Mouse (Mus musculus) mouse embryonic stem cell (cell line): ENCODE measurements around the gene Stk31.

ENCODE experiments used
- in situ Hi-C, 2 experiments: fragments of 300-500 bp; cut with MboI; formaldehyde crosslinking; loops; 1 replicate in 1 of 2; 3 replicates in 1 of 2; pipeline ENCODE4 v1.14.3; 2019 to 2020; ENCODE audit warnings: low sequenced_read_pairs in 2 of 2, low pct_unique_long_range_greater_than_20kb in 1 of 2, mixed read lengths in 1 of 2; ENCODE audit not compliant: unreplicated experiment in 1 of 2

The Stk31 gene

GRCm38 (mm10) chr6:49491526-49491925, 96.1 kb downstream of the Stk31 start:
- in situ Hi-C loops = no loop called here

GRCm38 (mm10) chr6:49519053-49519452, 123.6 kb downstream of the Stk31 start:
- in situ Hi-C loops = loop anchor here in 1 of 2 experiments (25.0 kb wide), 1 partner anchor 768 kb away; no protein-coding TSS in a partner anchor
